In genomic region chr11:5592336-5592735, GRCm38 (mm10) we compare ENCODE assay signal across 8 mouse cellular contexts. TPM values are rescaled to one million over a fixed set of nuclear protein-coding genes. Genes with fewer than 3 reads are reported as not detected.
A peak's percentile ranks its signal among the peaks of the same experiment; 100 is the strongest.
DNase-seq lines count a peak whose midpoint lies in the region; ATAC-seq and TF ChIP-seq lines count a peak whose summit lies in the region.

No protein-coding gene starts in this region.

- peak; percentile 60 for DNase-seq in midbrain, postnatal 0 days (ENCODE audit: low spot score)
- no peak for DNase-seq in midbrain, embryonic 11.5 days (ENCODE audit: low spot score, missing footprints)
- DNase-seq in cerebellum, adult 18-20 months, result peak; percentile 26 to 40
- peak; percentile 7 for DNase-seq in heart, adult 8-10 months (ENCODE audit: low spot score)
- DNase-seq in lung, adult 2 months, result peak; percentile 7
- DNase-seq in spleen, adult 18-20 months, result no peak
- no peak for DNase-seq in yolk sac, embryonic 10.5 days (ENCODE audit: low spot score)
- DNase-seq in urinary bladder, adult 2 months (ENCODE audit: low spot score), result no peak

- H3K27me3 ChIP-seq in midbrain, postnatal 0 days (ENCODE audit: insufficient read depth, low read length), result no peaks in the 10 kb centered on the region
- H3K27me3 ChIP-seq in midbrain, embryonic 11.5 days (ENCODE audit: control insufficient read depth, insufficient read depth, low read length), result no peaks in the 10 kb centered on the region

- TF ChIP-seq CTCF in midbrain, postnatal 0 days (IDR thresholded peaks at IDR 0.05), result no peak
- TF ChIP-seq CTCF in lung, adult 2 months (IDR thresholded peaks at IDR 0.05; ENCODE audit: insufficient read depth, low read length), result no peak

- no peaks in the 10 kb centered on the region for H3K36me3 ChIP-seq in midbrain, postnatal 0 days (ENCODE audit: insufficient read depth, low read length)
- H3K36me3 ChIP-seq in midbrain, embryonic 11.5 days (ENCODE audit: control insufficient read depth, insufficient read depth, low read length), result no peaks in the 10 kb centered on the region

- ATAC-seq in midbrain, postnatal 0 days (ENCODE audit: low FRiP score), result no peak
- ATAC-seq in midbrain, embryonic 11.5 days (ENCODE audit: low FRiP score), result no peak

- no peaks in the 10 kb centered on the region for H3K9me3 ChIP-seq in midbrain, postnatal 0 days (ENCODE audit: low read length)
- H3K9me3 ChIP-seq in midbrain, embryonic 11.5 days (ENCODE audit: control insufficient read depth, low read length), result no peaks in the 10 kb centered on the region

- H3K4me3 ChIP-seq in midbrain, postnatal 0 days (ENCODE audit: low read depth, low read length), result no peak overlapping the region
- no peak overlapping the region for H3K4me3 ChIP-seq in midbrain, embryonic 11.5 days (ENCODE audit: low read depth, low read length)
- H3K4me3 ChIP-seq in lung, adult 2 months (replicated peaks; ENCODE audit: extremely low read depth, low read depth, low read length), result no peak overlapping the region

- H3K4me1 ChIP-seq in midbrain, postnatal 0 days (ENCODE audit: insufficient read depth, low read length), result no peaks in the 10 kb centered on the region
- H3K4me1 ChIP-seq in midbrain, embryonic 11.5 days (ENCODE audit: control insufficient read depth, insufficient read depth, low read length), result no peaks in the 10 kb centered on the region
- peaks cover 2% of the 10 kb centered on the region; the same call in 1 of the 2 replicates for H3K4me1 ChIP-seq in lung, adult 2 months (ENCODE audit: control insufficient read depth, insufficient read depth, low read length)

- 55% methylated on average over 6 of the region's 6 CpGs for WGBS in midbrain, postnatal 0 days
- 86% methylated on average over 6 of the region's 6 CpGs for WGBS in midbrain, embryonic 11.5 days
- WGBS in lung, adult 2 months, result 39% methylated on average over 6 of the region's 6 CpGs

- H3K4me2 ChIP-seq in midbrain, postnatal 0 days (ENCODE audit: low read depth, low read length, poor library complexity, severe bottlenecking), result no peak overlapping the region
- H3K4me2 ChIP-seq in midbrain, embryonic 11.5 days, result no peak overlapping the region

- no peak overlapping the region for H3K9ac ChIP-seq in midbrain, postnatal 0 days (replicated peaks; ENCODE audit: low read length, poor library complexity, severe bottlenecking)
- no peak overlapping the region for H3K9ac ChIP-seq in midbrain, embryonic 11.5 days (ENCODE audit: low read length)

- H3K27ac ChIP-seq in midbrain, postnatal 0 days (ENCODE audit: low read depth, low read length), result no peak overlapping the region
- no peak overlapping the region for H3K27ac ChIP-seq in midbrain, embryonic 11.5 days (ENCODE audit: low read depth, low read length)

- no peak for TF ChIP-seq POLR2A in lung, adult 2 months (IDR thresholded peaks at IDR 0.05; ENCODE audit: borderline replicate concordance, extremely low read depth, low read depth, low read length)

RNA-seq across cellular contexts. Expression of gene Ankrd36, which starts 22.9 kb away (rescaled TPM):
- not detected in 2 replicates for total RNA-seq in midbrain, postnatal 0 days (2014; rRNA removed)
- 0.11 TPM in 1 of 2 replicates, not detected in the other for polyA plus RNA-seq in midbrain, postnatal 0 days (2015; fragmentation: Nextera tagmentation; extraction: Ambion mirVana)
- not detected in 2 replicates for polyA plus RNA-seq in midbrain, embryonic 11.5 days (2014; fragmentation: Nextera tagmentation; extraction: Ambion mirVana)
- not detected for total RNA-seq in heart, adult 8-10 months (2022)
- not detected in 2 replicates for polyA plus RNA-seq in lung, adult 2 months (2012; rRNA removed)
- polyA plus RNA-seq in urinary bladder, adult 2 months (2012; rRNA removed), result not detected in 2 replicates

RNA-seq across cellular contexts. Expression of gene Ccdc117, which starts 50.3 kb away (rescaled TPM):
- 8.2 and 13.0 TPM in 2 replicates for total RNA-seq in midbrain, postnatal 0 days (2014; rRNA removed)
- 4.9 and 6.1 TPM in 2 replicates for polyA plus RNA-seq in midbrain, postnatal 0 days (2015; fragmentation: Nextera tagmentation; extraction: Ambion mirVana)
- 26.2 and 27.4 TPM in 2 replicates for polyA plus RNA-seq in midbrain, embryonic 11.5 days (2014; fragmentation: Nextera tagmentation; extraction: Ambion mirVana)
- total RNA-seq in heart, adult 8-10 months (2022), result 10 to 100 TPM; 19.8 to 27.1 (median 22.6) TPM
- 7.9 and 8.7 TPM in 2 replicates for polyA plus RNA-seq in lung, adult 2 months (2012; rRNA removed)
- 12.8 and 13.5 TPM in 2 replicates for polyA plus RNA-seq in urinary bladder, adult 2 months (2012; rRNA removed)

Comparison
In these comparisons a context has a peak if more than half of its experiments do, and no peak if none do; other contexts are left out.
1. DNase-seq: peak in midbrain, postnatal 0 days (single experiment), cerebellum, adult 18-20 months (2 of 2), heart, adult 8-10 months (single experiment) and lung, adult 2 months (single experiment); none in midbrain, embryonic 11.5 days (single experiment), spleen, adult 18-20 months (0 of 2), yolk sac, embryonic 10.5 days (single experiment) and urinary bladder, adult 2 months (single experiment).